Mouse (Mus musculus): ENCODE measurements around the gene Prmt7. TPM values are rescaled to one million over a fixed set of nuclear protein-coding genes. Genes with fewer than 3 reads are reported as not detected.

Prmt7 gene
- polyA plus RNA-seq, 1 experiment from 2014 or later = 61.5 TPM

DNA sequence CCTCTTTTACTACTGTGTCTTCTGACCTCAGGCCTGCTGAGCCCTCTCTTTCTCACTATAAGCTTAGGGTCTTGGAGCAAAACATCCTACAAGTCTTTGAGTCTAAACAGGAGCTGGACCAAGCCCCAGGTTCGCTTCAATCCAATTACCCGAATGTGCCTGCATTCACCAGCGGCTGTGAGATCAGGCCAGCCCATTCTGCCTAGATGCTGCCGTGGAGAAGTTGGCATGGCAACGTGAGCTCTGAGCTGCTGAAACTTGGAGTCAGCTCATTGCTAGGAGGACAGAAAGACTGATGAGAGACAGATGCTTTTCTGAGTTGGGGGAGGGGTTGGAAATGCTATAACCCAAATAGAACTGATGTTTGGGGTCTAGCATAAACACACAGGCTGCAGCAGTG lies 60.1 kb downstream of the Prmt7 start:
- Histone ChIP-seq H3K4me3 (ENCODE audit: low read depth, low read length) (no peak overlapping the region), H3K27me3 (ENCODE audit: control insufficient read depth, insufficient read depth, low read depth, low read length) (no peaks in the 10 kb centered on the region), H3K9ac (ENCODE audit: low read depth, low read length) (peak overlapping the region; percentile 47; the same call in 1 of the 2 replicates), H3K36me3 (ENCODE audit: control insufficient read depth, insufficient read depth, low read length) (0 out of 2 replicates have a peak, but pooled peaks cover under 1% of the 10 kb centered on the region), H3K4me2 (ENCODE audit: low read length) (peak overlapping the region; percentile 5; the same call in 1 of the 2 replicates), H3K9me3 (replicated peaks; ENCODE audit: control insufficient read depth, low read length, poor library complexity, severe bottlenecking) (no peaks in the 10 kb centered on the region), H3K4me1 (ENCODE audit: control insufficient read depth, insufficient read depth, low read length) (peaks cover 26% of the 10 kb centered on the region), H3K27ac (ENCODE audit: low read length) (peak overlapping the region; percentile 62)
- 6% methylated on average over 5 of the region's 5 CpGs for WGBS
- ATAC-seq = peak; percentile 66

GRCm38 (mm10) chr8:106271378-106271777 lies 60.6 kb downstream of the Prmt7 start:
- H3K9me3 ChIP-seq (replicated peaks; ENCODE audit: control insufficient read depth, low read length, poor library complexity, severe bottlenecking) = no peaks in the 10 kb centered on the region
- H3K4me1 ChIP-seq (ENCODE audit: control insufficient read depth, insufficient read depth, low read length) = peaks cover 26% of the 10 kb centered on the region
- H3K4me3 ChIP-seq (ENCODE audit: low read depth, low read length) = no peak overlapping the region
- H3K4me2 ChIP-seq (ENCODE audit: low read length) = peak overlapping the region; percentile 5; the same call in 1 of the 2 replicates
- peak overlapping the region; percentile 62 for H3K27ac ChIP-seq (ENCODE audit: low read length)
- ATAC-seq = no peak
- 0 out of 2 replicates have a peak overlapping the region, but pooled peaks have one; percentile 42 for H3K9ac ChIP-seq (ENCODE audit: low read depth, low read length)
- no peaks in the 10 kb centered on the region for H3K27me3 ChIP-seq (ENCODE audit: control insufficient read depth, insufficient read depth, low read depth, low read length)
- H3K36me3 ChIP-seq (ENCODE audit: control insufficient read depth, insufficient read depth, low read length) = no peaks in the 10 kb centered on the region
- WGBS = 37% methylated on average over 4 of the region's 4 CpGs

- Histone ChIP-seq H3K9ac (ENCODE audit: low read depth, low read length) (no peak overlapping the region), H3K27me3 (ENCODE audit: control insufficient read depth, insufficient read depth, low read depth, low read length) (no peaks in the 10 kb centered on the region), H3K27ac (ENCODE audit: low read length) (no peak overlapping the region), H3K4me2 (ENCODE audit: low read length) (no peak overlapping the region), H3K36me3 (ENCODE audit: control insufficient read depth, insufficient read depth, low read length) (no peaks in the 10 kb centered on the region), H3K4me3 (ENCODE audit: low read depth, low read length) (no peak overlapping the region), H3K9me3 (replicated peaks; ENCODE audit: control insufficient read depth, low read length, poor library complexity, severe bottlenecking) (no peaks in the 10 kb centered on the region), H3K4me1 (ENCODE audit: control insufficient read depth, insufficient read depth, low read length) (peaks cover 26% of the 10 kb centered on the region)
- no peak for ATAC-seq
- WGBS = 86% methylated on average over 3 of the region's 3 CpGs
These were observed 62.7 kb downstream of the Prmt7 start for GRCm38 (mm10) chr8:106273468-106273867.

GRCm38 (mm10) chr8:106276709-106277317 lies 66.1 kb downstream of the Prmt7 start:
- ATAC-seq = no peak
- 95% methylated on average over 5 of the region's 5 CpGs for WGBS
- H3K4me2 ChIP-seq (ENCODE audit: low read length) = no peak overlapping the region

DNA sequence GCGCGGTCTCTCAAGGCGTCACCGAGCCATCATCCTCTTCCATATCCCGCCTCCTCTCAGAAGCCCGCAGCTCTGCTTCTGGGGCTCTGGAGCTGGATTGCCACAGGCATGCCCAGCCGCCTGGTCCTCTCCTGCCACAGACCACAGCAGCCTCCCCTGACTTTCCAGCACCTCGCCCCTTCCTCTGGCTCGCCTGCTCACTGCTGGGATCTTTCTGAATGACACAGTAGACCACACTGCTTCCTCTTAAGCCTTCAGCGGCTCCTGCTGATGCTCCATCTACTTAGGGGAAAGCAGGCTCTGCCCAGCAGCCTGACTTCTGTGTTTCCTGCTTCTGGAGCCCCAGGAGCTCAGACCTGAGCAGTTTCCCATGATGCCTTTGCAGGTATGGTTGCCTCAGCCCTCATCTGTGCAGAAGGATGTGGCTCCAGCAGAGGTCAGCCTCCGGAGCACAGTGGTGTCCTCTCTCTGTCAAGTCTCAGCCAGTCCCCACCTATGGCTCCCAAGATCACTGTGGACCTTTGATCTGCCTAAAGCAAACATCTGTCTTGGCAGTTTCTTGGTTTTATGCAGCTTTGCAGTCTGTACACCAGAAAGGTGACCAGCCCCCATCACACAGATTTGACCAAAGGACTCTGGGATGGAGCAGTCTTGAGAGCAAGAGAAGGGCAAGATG lies 67.8 kb downstream of the Prmt7 start:
- WGBS = 85% methylated on average over 11 of the region's 11 CpGs
- Histone ChIP-seq H3K36me3 (ENCODE audit: control insufficient read depth, insufficient read depth, low read length) (no peaks in the 10 kb centered on the region), H3K9ac (ENCODE audit: low read depth, low read length) (no peak overlapping the region), H3K9me3 (replicated peaks; ENCODE audit: control insufficient read depth, low read length, poor library complexity, severe bottlenecking) (no peaks in the 10 kb centered on the region), H3K27me3 (ENCODE audit: control insufficient read depth, insufficient read depth, low read depth, low read length) (no peaks in the 10 kb centered on the region), H3K4me2 (ENCODE audit: low read length) (no peak overlapping the region), H3K4me1 (ENCODE audit: control insufficient read depth, insufficient read depth, low read length) (no peaks in the 10 kb centered on the region), H3K4me3 (ENCODE audit: low read depth, low read length) (no peak overlapping the region), H3K27ac (ENCODE audit: low read length) (no peak overlapping the region)
- ATAC-seq = no peak

More at GRCm38 (mm10) chr8:106276709-106277317, 66.1 kb downstream of the Prmt7 start:
- H3K27ac ChIP-seq (ENCODE audit: low read length) = no peak overlapping the region
- H3K36me3 ChIP-seq (ENCODE audit: control insufficient read depth, insufficient read depth, low read length) = no peaks in the 10 kb centered on the region
- no peaks in the 10 kb centered on the region for H3K9me3 ChIP-seq (replicated peaks; ENCODE audit: control insufficient read depth, low read length, poor library complexity, severe bottlenecking)
- no peak overlapping the region for H3K9ac ChIP-seq (ENCODE audit: low read depth, low read length)
- no peaks in the 10 kb centered on the region for H3K27me3 ChIP-seq (ENCODE audit: control insufficient read depth, insufficient read depth, low read depth, low read length)
- no peak overlapping the region for H3K4me3 ChIP-seq (ENCODE audit: low read depth, low read length)
- H3K4me1 ChIP-seq (ENCODE audit: control insufficient read depth, insufficient read depth, low read length) = peaks cover 8% of the 10 kb centered on the region

GRCm38 (mm10) chr8:106280154-106280553 lies 69.4 kb downstream of the Prmt7 start:
- Histone ChIP-seq H3K4me1 (ENCODE audit: control insufficient read depth, insufficient read depth, low read length) (no peaks in the 10 kb centered on the region), H3K9me3 (replicated peaks; ENCODE audit: control insufficient read depth, low read length, poor library complexity, severe bottlenecking) (no peaks in the 10 kb centered on the region), H3K36me3 (ENCODE audit: control insufficient read depth, insufficient read depth, low read length) (no peaks in the 10 kb centered on the region), H3K9ac (ENCODE audit: low read depth, low read length) (no peak overlapping the region), H3K27ac (ENCODE audit: low read length) (no peak overlapping the region), H3K4me3 (ENCODE audit: low read depth, low read length) (no peak overlapping the region), H3K27me3 (ENCODE audit: control insufficient read depth, insufficient read depth, low read depth, low read length) (no peaks in the 10 kb centered on the region), H3K4me2 (ENCODE audit: low read length) (no peak overlapping the region)
- ATAC-seq = no peak
- 61% methylated on average over 5 of the region's 5 CpGs for WGBS

- no peaks in the 10 kb centered on the region for H3K36me3 ChIP-seq (ENCODE audit: control insufficient read depth, insufficient read depth, low read length)
- WGBS = 46% methylated on average over 4 of the region's 4 CpGs
- ATAC-seq = no peak
These were observed 70.1 kb downstream of the Prmt7 start for GRCm38 (mm10) chr8:106280844-106281243.

GRCm38 (mm10) chr8:106287445-106287844 lies 76.7 kb downstream of the Prmt7 start:
- Histone ChIP-seq H3K4me2 (ENCODE audit: low read length) (no peak overlapping the region), H3K27ac (ENCODE audit: low read length) (no peak overlapping the region), H3K9ac (ENCODE audit: low read depth, low read length) (no peak overlapping the region), H3K9me3 (replicated peaks; ENCODE audit: control insufficient read depth, low read length, poor library complexity, severe bottlenecking) (no peaks in the 10 kb centered on the region), H3K36me3 (ENCODE audit: control insufficient read depth, insufficient read depth, low read length) (no peaks in the 10 kb centered on the region), H3K4me1 (ENCODE audit: control insufficient read depth, insufficient read depth, low read length) (peaks cover 2% of the 10 kb centered on the region; the same call in 1 of the 2 replicates), H3K4me3 (ENCODE audit: low read depth, low read length) (no peak overlapping the region), H3K27me3 (ENCODE audit: control insufficient read depth, insufficient read depth, low read depth, low read length) (no peaks in the 10 kb centered on the region)
- no peak for ATAC-seq
- WGBS = 33% methylated on average over 2 of the region's 2 CpGs

More at GRCm38 (mm10) chr8:106280844-106281243, 70.1 kb downstream of the Prmt7 start:
- no peaks in the 10 kb centered on the region for H3K9me3 ChIP-seq (replicated peaks; ENCODE audit: control insufficient read depth, low read length, poor library complexity, severe bottlenecking)
- H3K4me3 ChIP-seq (ENCODE audit: low read depth, low read length) = no peak overlapping the region
- no peak overlapping the region for H3K9ac ChIP-seq (ENCODE audit: low read depth, low read length)
- H3K4me1 ChIP-seq (ENCODE audit: control insufficient read depth, insufficient read depth, low read length) = no peaks in the 10 kb centered on the region
- H3K27ac ChIP-seq (ENCODE audit: low read length) = no peak overlapping the region
- H3K27me3 ChIP-seq (ENCODE audit: control insufficient read depth, insufficient read depth, low read depth, low read length) = no peaks in the 10 kb centered on the region
- H3K4me2 ChIP-seq (ENCODE audit: low read length) = no peak overlapping the region

- 43% methylated on average over 2 of the region's 3 CpGs for WGBS
- no peak overlapping the region for H3K4me3 ChIP-seq (ENCODE audit: low read depth, low read length)
- no peak for ATAC-seq
These were observed 78.0 kb downstream of the Prmt7 start for GRCm38 (mm10) chr8:106288732-106289131.

More at GRCm38 (mm10) chr8:106288732-106289131, 78.0 kb downstream of the Prmt7 start:
- Histone ChIP-seq H3K27ac (ENCODE audit: low read length) (no peak overlapping the region), H3K9ac (ENCODE audit: low read depth, low read length) (no peak overlapping the region), H3K36me3 (ENCODE audit: control insufficient read depth, insufficient read depth, low read length) (no peaks in the 10 kb centered on the region), H3K27me3 (ENCODE audit: control insufficient read depth, insufficient read depth, low read depth, low read length) (no peaks in the 10 kb centered on the region), H3K4me1 (ENCODE audit: control insufficient read depth, insufficient read depth, low read length) (peaks cover 2% of the 10 kb centered on the region; the same call in 1 of the 2 replicates), H3K4me2 (ENCODE audit: low read length) (no peak overlapping the region), H3K9me3 (replicated peaks; ENCODE audit: control insufficient read depth, low read length, poor library complexity, severe bottlenecking) (no peaks in the 10 kb centered on the region)
